Mouse (Mus musculus): ENCODE measurements around the gene Fam155a. TPM values are rescaled to one million over a fixed set of nuclear protein-coding genes. Genes with fewer than 3 reads are reported as not detected.

The Fam155a gene
- 1.3 TPM for polyA plus RNA-seq (2015; fragmentation: Illumina TruSeq; extraction: RNeasy Lipid Tissue Mini Kit (QIAGEN cat#74804); ENCODE audit: insufficient read depth, low read depth, low replicate concordance)

GRCm38 (mm10) chr8:9770999-9771605, at the start of gene Fam155a:
Gene Fam155a, minus strand, starts transcription at chr8:9771161.

Other genes with a start within 250 kb of the Fam155a start
- gene Gm10217, start 93.1 kb upstream of the Fam155a start, polyA plus RNA-seq (2015; fragmentation: Illumina TruSeq; extraction: RNeasy Lipid Tissue Mini Kit (QIAGEN cat#74804); ENCODE audit: insufficient read depth, low read depth, low replicate concordance), result not detected
- gene Lig4, start 206.5 kb upstream of the Fam155a start, polyA plus RNA-seq (2015; fragmentation: Illumina TruSeq; extraction: RNeasy Lipid Tissue Mini Kit (QIAGEN cat#74804); ENCODE audit: insufficient read depth, low read depth, low replicate concordance), result 1.0 TPM
- 3.6 TPM for gene Abhd13, start 206.5 kb upstream of the Fam155a start, polyA plus RNA-seq (2015; fragmentation: Illumina TruSeq; extraction: RNeasy Lipid Tissue Mini Kit (QIAGEN cat#74804); ENCODE audit: insufficient read depth, low read depth, low replicate concordance)
- gene Tnfsf13b, start 235.3 kb upstream of the Fam155a start, polyA plus RNA-seq (2015; fragmentation: Illumina TruSeq; extraction: RNeasy Lipid Tissue Mini Kit (QIAGEN cat#74804); ENCODE audit: insufficient read depth, low read depth, low replicate concordance), result 5.3 TPM

All from pancreas, adult 10 weeks (tissue).